Mouse (Mus musculus): Measurements from ENCODE around the gene Mthfd1l. TPM values are rescaled to one million over a fixed set of nuclear protein-coding genes. Genes with fewer than 3 reads are reported as not detected.
A peak's percentile ranks its signal among the peaks of the same experiment; 100 is the strongest.

Mthfd1l gene
- polyA plus RNA-seq, 1 experiment from 2014 or later: 10.4 TPM

- Histone ChIP-seq H3K4me1 (replicated peaks; ENCODE audit: control insufficient read depth, insufficient read depth, low read length) (peaks cover 5% of the 10 kb centered on the region; the same call in 1 of the 2 replicates), H3K27me3 (ENCODE audit: control insufficient read depth, insufficient read depth, low read length) (no peaks in the 10 kb centered on the region), H3K9ac (ENCODE audit: low read depth, low read length) (peak overlapping the region; percentile 81), H3K4me2 (replicated peaks; ENCODE audit: low read depth, low read length) (peak overlapping the region; percentile 87), H3K4me3 (ENCODE audit: low read depth, low read length) (peak overlapping the region; percentile 72), H3K9me3 (ENCODE audit: control insufficient read depth, low read length) (no peaks in the 10 kb centered on the region), H3K27ac (ENCODE audit: low read depth, low read length) (peak overlapping the region; percentile 77), H3K36me3 (ENCODE audit: control insufficient read depth, insufficient read depth, low read length) (no peaks in the 10 kb centered on the region)
- WGBS: under 1% methylated on average over 39 of the region's 39 CpGs
- ATAC-seq (ENCODE audit: low FRiP score): peak; percentile 91
- peak; percentile 84 for DNase-seq (ENCODE audit: low spot score)
Observed at GRCm38 (mm10) chr10:3973589-3974070, 712 bp downstream of the Mthfd1l start.

GRCm38 (mm10) chr10:3974380-3974779, 1.5 kb downstream of the Mthfd1l start:
- 83% methylated on average over 3 of the region's 3 CpGs for WGBS
- Histone ChIP-seq H3K36me3 (ENCODE audit: control insufficient read depth, insufficient read depth, low read length) (0 out of 2 replicates have a peak, but pooled peaks cover 1% of the 10 kb centered on the region), H3K4me3 (ENCODE audit: low read depth, low read length) (no peak overlapping the region), H3K27me3 (ENCODE audit: control insufficient read depth, insufficient read depth, low read length) (no peaks in the 10 kb centered on the region), H3K27ac (ENCODE audit: low read depth, low read length) (no peak overlapping the region), H3K9me3 (ENCODE audit: control insufficient read depth, low read length) (no peaks in the 10 kb centered on the region), H3K4me1 (replicated peaks; ENCODE audit: control insufficient read depth, insufficient read depth, low read length) (peaks cover 5% of the 10 kb centered on the region; the same call in 1 of the 2 replicates), H3K9ac (ENCODE audit: low read depth, low read length) (no peak overlapping the region), H3K4me2 (replicated peaks; ENCODE audit: low read depth, low read length) (no peak overlapping the region)
- DNase-seq (ENCODE audit: low spot score) (no peak), ATAC-seq (ENCODE audit: low FRiP score) (no peak)

- 81% methylated on average over 6 of the region's 6 CpGs for WGBS
- ATAC-seq (ENCODE audit: low FRiP score): no peak
Observed at GRCm38 (mm10) chr10:3975898-3976622, 3.1 kb downstream of the Mthfd1l start.

GRCm38 (mm10) chr10:3976623-3977010, 3.7 kb downstream of the Mthfd1l start:
- Histone ChIP-seq H3K4me1 (replicated peaks; ENCODE audit: control insufficient read depth, insufficient read depth, low read length) (peaks cover 5% of the 10 kb centered on the region; the same call in 1 of the 2 replicates), H3K36me3 (ENCODE audit: control insufficient read depth, insufficient read depth, low read length) (0 out of 2 replicates have a peak, but pooled peaks cover 5% of the 10 kb centered on the region), H3K9me3 (ENCODE audit: control insufficient read depth, low read length) (no peaks in the 10 kb centered on the region), H3K27me3 (ENCODE audit: control insufficient read depth, insufficient read depth, low read length) (no peaks in the 10 kb centered on the region), H3K9ac (ENCODE audit: low read depth, low read length) (no peak overlapping the region), H3K4me2 (replicated peaks; ENCODE audit: low read depth, low read length) (no peak overlapping the region), H3K27ac (ENCODE audit: low read depth, low read length) (no peak overlapping the region), H3K4me3 (ENCODE audit: low read depth, low read length) (no peak overlapping the region)
- ATAC-seq (ENCODE audit: low FRiP score) (no peak), DNase-seq (ENCODE audit: low spot score) (no peak)
- 88% methylated on average over 4 of the region's 4 CpGs for WGBS

More at GRCm38 (mm10) chr10:3975898-3976622, 3.1 kb downstream of the Mthfd1l start:
- DNase-seq (ENCODE audit: low spot score): no peak
- Histone ChIP-seq H3K4me2 (replicated peaks; ENCODE audit: low read depth, low read length) (no peak overlapping the region), H3K27me3 (ENCODE audit: control insufficient read depth, insufficient read depth, low read length) (no peaks in the 10 kb centered on the region), H3K9me3 (ENCODE audit: control insufficient read depth, low read length) (no peaks in the 10 kb centered on the region), H3K27ac (ENCODE audit: low read depth, low read length) (no peak overlapping the region), H3K4me1 (replicated peaks; ENCODE audit: control insufficient read depth, insufficient read depth, low read length) (peaks cover 5% of the 10 kb centered on the region; the same call in 1 of the 2 replicates), H3K36me3 (ENCODE audit: control insufficient read depth, insufficient read depth, low read length) (0 out of 2 replicates have a peak, but pooled peaks cover 5% of the 10 kb centered on the region), H3K9ac (ENCODE audit: low read depth, low read length) (no peak overlapping the region), H3K4me3 (ENCODE audit: low read depth, low read length) (no peak overlapping the region)

GRCm38 (mm10) chr10:3978326-3978725, 5.4 kb downstream of the Mthfd1l start:
- Histone ChIP-seq H3K9me3 (ENCODE audit: control insufficient read depth, low read length) (no peaks in the 10 kb centered on the region), H3K9ac (ENCODE audit: low read depth, low read length) (no peak overlapping the region), H3K36me3 (ENCODE audit: control insufficient read depth, insufficient read depth, low read length) (0 out of 2 replicates have a peak, but pooled peaks cover 5% of the 10 kb centered on the region), H3K4me3 (ENCODE audit: low read depth, low read length) (no peak overlapping the region), H3K4me1 (replicated peaks; ENCODE audit: control insufficient read depth, insufficient read depth, low read length) (no peaks in the 10 kb centered on the region), H3K27ac (ENCODE audit: low read depth, low read length) (no peak overlapping the region), H3K27me3 (ENCODE audit: control insufficient read depth, insufficient read depth, low read length) (no peaks in the 10 kb centered on the region), H3K4me2 (replicated peaks; ENCODE audit: low read depth, low read length) (no peak overlapping the region)
- 78% methylated on average over 3 of the region's 3 CpGs for WGBS
- DNase-seq (ENCODE audit: low spot score) (no peak), ATAC-seq (ENCODE audit: low FRiP score) (no peak)

GRCm38 (mm10) chr10:3978792-3979488, 6.0 kb downstream of the Mthfd1l start:
- Histone ChIP-seq H3K4me2 (replicated peaks; ENCODE audit: low read depth, low read length) (no peak overlapping the region), H3K4me3 (ENCODE audit: low read depth, low read length) (no peak overlapping the region), H3K36me3 (ENCODE audit: control insufficient read depth, insufficient read depth, low read length) (0 out of 2 replicates have a peak, but pooled peaks cover 5% of the 10 kb centered on the region), H3K27me3 (ENCODE audit: control insufficient read depth, insufficient read depth, low read length) (no peaks in the 10 kb centered on the region), H3K9ac (ENCODE audit: low read depth, low read length) (no peak overlapping the region), H3K4me1 (replicated peaks; ENCODE audit: control insufficient read depth, insufficient read depth, low read length) (no peaks in the 10 kb centered on the region), H3K9me3 (ENCODE audit: control insufficient read depth, low read length) (no peaks in the 10 kb centered on the region), H3K27ac (ENCODE audit: low read depth, low read length) (no peak overlapping the region)
- DNase-seq (ENCODE audit: low spot score) (no peak), ATAC-seq (ENCODE audit: low FRiP score) (no peak)
- WGBS: 94% methylated on average over 5 of the region's 5 CpGs

- Histone ChIP-seq H3K36me3 (ENCODE audit: control insufficient read depth, insufficient read depth, low read length) (0 out of 2 replicates have a peak, but pooled peaks cover 5% of the 10 kb centered on the region), H3K9me3 (ENCODE audit: control insufficient read depth, low read length) (no peaks in the 10 kb centered on the region), H3K4me3 (ENCODE audit: low read depth, low read length) (no peak overlapping the region), H3K27ac (ENCODE audit: low read depth, low read length) (no peak overlapping the region), H3K9ac (ENCODE audit: low read depth, low read length) (no peak overlapping the region), H3K4me1 (replicated peaks; ENCODE audit: control insufficient read depth, insufficient read depth, low read length) (no peaks in the 10 kb centered on the region), H3K4me2 (replicated peaks; ENCODE audit: low read depth, low read length) (no peak overlapping the region), H3K27me3 (ENCODE audit: control insufficient read depth, insufficient read depth, low read length) (no peaks in the 10 kb centered on the region)
- no peak for DNase-seq (ENCODE audit: low spot score)
- no peak for ATAC-seq (ENCODE audit: low FRiP score)
- WGBS: 95% methylated on average over 4 of the region's 4 CpGs
Observed at GRCm38 (mm10) chr10:3980231-3980630, 7.3 kb downstream of the Mthfd1l start.

- Histone ChIP-seq H3K4me3 (ENCODE audit: low read depth, low read length) (no peak overlapping the region), H3K36me3 (ENCODE audit: control insufficient read depth, insufficient read depth, low read length) (no peaks in the 10 kb centered on the region), H3K4me2 (replicated peaks; ENCODE audit: low read depth, low read length) (no peak overlapping the region), H3K4me1 (replicated peaks; ENCODE audit: control insufficient read depth, insufficient read depth, low read length) (no peaks in the 10 kb centered on the region), H3K9ac (ENCODE audit: low read depth, low read length) (no peak overlapping the region), H3K27me3 (ENCODE audit: control insufficient read depth, insufficient read depth, low read length) (no peaks in the 10 kb centered on the region), H3K27ac (ENCODE audit: low read depth, low read length) (no peak overlapping the region), H3K9me3 (ENCODE audit: control insufficient read depth, low read length) (no peaks in the 10 kb centered on the region)
- 93% methylated on average over 6 of the region's 6 CpGs for WGBS
- ATAC-seq (ENCODE audit: low FRiP score) (no peak), DNase-seq (ENCODE audit: low spot score) (no peak)
Observed at GRCm38 (mm10) chr10:3990295-3990883, 17.5 kb downstream of the Mthfd1l start.

Data from hindbrain, embryonic 11.5 days (tissue).